Mouse (Mus musculus) hindbrain, embryonic 11.5 days (tissue): ENCODE measurements at regions not wholly inside any gene's neighbourhood (a gene's known extent, or its start where the extent isn't known, plus 50 kb on each side); places are given as distances from the start of the nearest gene placed in this dataset.
A peak's percentile ranks its signal among the peaks of the same experiment; 100 is the strongest.
"Not testable (repeated sequence)": the region's sequence is repeated elsewhere in the genome, so short reads cannot be mapped to it uniquely, and the experiment has no call there.

Source experiments
- ATAC-seq: fragments of 200-750 bp; cut with Nextera tagmentation; 2 replicates; pipeline ENCODE4 v1.8.0; 2017; ENCODE audit warnings: mild to moderate bottlenecking, moderate TSS enrichment, moderate library complexity; ENCODE audit not compliant: low FRiP score
- DNase-seq: peaks from one replicate; pipeline ENCODE4 v3.0.0-alpha.2; 2015; ENCODE audit warnings: low spot score
- H3K27ac ChIP-seq: fragments of 300-500 bp; sonication (generic); 2 replicates; pipeline ENCODE4 v1.5.1; 2014; ENCODE audit warnings: mild to moderate bottlenecking, low read depth, low read length
- H3K27me3 ChIP-seq: fragments of 300-500 bp; sonication (generic); 2 replicates; pipeline ENCODE4 v1.6.1; 2014; ENCODE audit warnings: mild to moderate bottlenecking, low read length, moderate library complexity, mixed read lengths; ENCODE audit not compliant: control insufficient read depth, insufficient read depth
- H3K36me3 ChIP-seq: fragments of 300-500 bp; sonication (generic); 2 replicates; pipeline ENCODE4 v1.6.1; 2014; ENCODE audit warnings: mild to moderate bottlenecking, low read length, moderate library complexity, mixed read lengths; ENCODE audit not compliant: control insufficient read depth, insufficient read depth
- H3K4me1 ChIP-seq: fragments of 300-500 bp; sonication (generic); replicated peaks from 2 replicates; pipeline ENCODE4 v1.6.1; 2014; ENCODE audit warnings: low read length, mixed read lengths; ENCODE audit not compliant: control insufficient read depth, insufficient read depth
- H3K4me2 ChIP-seq: fragments of 300-500 bp; sonication (generic); replicated peaks from 2 replicates; pipeline ENCODE4 v1.6.1; 2014; ENCODE audit warnings: mild to moderate bottlenecking, low read depth, low read length
- H3K4me3 ChIP-seq: fragments of 300-500 bp; sonication (generic); 2 replicates; pipeline ENCODE4 v1.5.1; 2014; ENCODE audit warnings: low read depth, low read length
- H3K9ac ChIP-seq: fragments of 300-500 bp; sonication (generic); 2 replicates; pipeline ENCODE4 v1.6.1; 2014; ENCODE audit warnings: low read depth, low read length
- H3K9me3 ChIP-seq: fragments of 300-500 bp; sonication (generic); 2 replicates; pipeline ENCODE4 v1.6.1; 2016; ENCODE audit warnings: low read length; ENCODE audit not compliant: control insufficient read depth
- WGBS: fragments of 180-500 bp; shearing (Covaris S2); extraction: QIAGEN DNeasy Blood & Tissue Kit; methylation state at CpG from one replicate; pipeline ENCODE4 v1.1.7; 2014; 5-methylcytosine and 5-hydroxymethylcytosine counted together

DNA sequence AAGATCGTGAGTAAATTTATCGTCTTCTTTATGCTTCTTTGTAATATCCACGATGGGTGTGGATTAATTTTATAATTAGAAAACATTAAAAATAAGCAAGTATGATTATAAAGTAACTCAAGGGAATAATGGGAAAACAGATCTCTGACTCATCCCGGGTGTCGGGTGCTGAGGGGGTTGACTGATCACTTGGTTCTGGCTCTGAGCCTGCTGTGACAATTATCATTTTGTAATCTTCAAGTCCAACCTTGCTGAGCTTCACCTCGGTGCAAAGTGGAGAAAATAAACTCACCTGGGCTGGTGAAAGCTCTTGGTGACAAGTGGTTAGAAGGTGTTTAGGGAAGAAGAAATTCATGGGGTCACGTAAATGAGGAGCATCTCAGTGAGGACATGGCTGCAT is 390.6 kb upstream of the Cdh5 start:
- not testable (repeated sequence) for H3K4me2 ChIP-seq, ATAC-seq, H3K4me3 ChIP-seq, H3K9me3 ChIP-seq, H3K9ac ChIP-seq, DNase-seq, H3K27ac ChIP-seq, H3K4me1 ChIP-seq, H3K27me3 ChIP-seq, H3K36me3 ChIP-seq
- WGBS: 89% methylated on average over 7 of the region's 7 CpGs

DNA sequence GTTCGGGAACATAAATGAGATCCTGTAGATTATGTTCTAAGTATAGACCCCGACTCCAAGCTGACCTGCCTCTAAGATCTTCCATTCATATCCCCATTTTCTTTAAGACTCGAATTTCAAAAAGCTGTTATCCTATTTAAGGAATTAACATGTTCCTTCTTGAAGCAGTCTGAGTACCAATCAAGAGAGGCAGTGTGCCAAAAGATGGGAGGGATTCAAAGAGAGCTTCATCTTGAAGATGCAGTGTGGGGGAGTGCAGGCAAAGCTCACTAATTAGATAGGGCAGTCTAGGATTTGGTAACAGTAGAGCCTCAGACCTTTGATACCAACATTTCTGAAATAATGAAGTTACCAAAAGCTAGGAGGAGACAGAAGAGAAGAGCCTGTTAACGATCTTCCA is 383.7 kb upstream of the Cdh5 start:
- no peak for DNase-seq
- no peaks in the 10 kb centered on the region for H3K27me3 ChIP-seq
- 0 out of 2 replicates have a peak, but pooled peaks cover 2% of the 10 kb centered on the region for H3K9me3 ChIP-seq
- no peak overlapping the region for H3K4me3 ChIP-seq
- no peaks in the 10 kb centered on the region for H3K36me3 ChIP-seq
- no peak overlapping the region for H3K27ac ChIP-seq
- WGBS: 86% methylated on average over 4 of the region's 4 CpGs
- no peak overlapping the region for H3K9ac ChIP-seq
- H3K4me1 ChIP-seq: no peaks in the 10 kb centered on the region
- no peak for ATAC-seq
- no peak overlapping the region for H3K4me2 ChIP-seq

DNA sequence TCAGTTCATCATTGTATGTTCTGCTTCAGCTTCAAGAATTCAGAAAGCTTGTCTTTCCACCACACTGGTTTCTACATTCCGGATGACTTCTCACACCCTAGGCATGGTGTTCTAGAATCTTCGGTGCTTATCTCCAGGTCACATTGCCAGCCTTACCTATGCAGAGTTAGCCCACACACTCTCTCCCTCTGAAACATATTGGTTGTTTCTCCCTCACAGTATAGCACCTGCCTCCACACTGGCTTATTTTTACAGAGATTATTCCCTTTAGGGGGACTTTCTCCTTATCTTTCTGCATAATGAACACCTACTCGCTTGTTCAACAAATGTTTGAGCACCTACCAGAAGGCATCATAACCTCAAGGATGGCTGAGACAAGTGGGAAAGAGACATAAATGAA is 368.0 kb upstream of the Cdh5 start:
- no peak for ATAC-seq
- no peak overlapping the region for H3K27ac ChIP-seq
- DNase-seq: no peak
- H3K4me1 ChIP-seq: no peaks in the 10 kb centered on the region
- no peaks in the 10 kb centered on the region for H3K27me3 ChIP-seq
- H3K4me3 ChIP-seq: no peak overlapping the region
- 88% methylated on average over 3 of the region's 3 CpGs for WGBS
- H3K4me2 ChIP-seq: no peak overlapping the region
- H3K9me3 ChIP-seq: no peaks in the 10 kb centered on the region
- H3K36me3 ChIP-seq: no peaks in the 10 kb centered on the region
- H3K9ac ChIP-seq: no peak overlapping the region

DNA sequence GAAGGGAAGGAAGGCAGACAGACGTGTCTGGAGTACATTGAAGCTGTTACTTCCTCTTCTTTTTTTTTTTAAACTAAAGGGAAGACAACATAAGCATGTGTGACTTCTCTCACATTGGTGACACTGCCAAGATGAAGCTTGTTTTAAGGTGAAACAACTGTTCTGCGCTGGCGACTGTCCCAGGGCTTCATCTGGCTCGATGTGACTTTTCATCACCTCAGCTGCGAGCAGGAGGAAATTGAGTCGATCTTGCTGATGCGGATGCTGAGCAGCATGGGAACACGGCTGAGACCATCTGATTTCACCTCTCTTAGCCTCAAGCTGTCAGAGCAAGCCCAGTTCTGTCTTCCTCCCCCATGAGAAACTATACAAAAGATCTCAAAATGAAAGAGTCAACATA is 363.1 kb upstream of the Cdh5 start:
- H3K9me3 ChIP-seq: no peaks in the 10 kb centered on the region
- no peaks in the 10 kb centered on the region for H3K27me3 ChIP-seq
- no peak overlapping the region for H3K4me2 ChIP-seq
- H3K9ac ChIP-seq: no peak overlapping the region
- H3K4me1 ChIP-seq: no peaks in the 10 kb centered on the region
- no peaks in the 10 kb centered on the region for H3K36me3 ChIP-seq
- no peak overlapping the region for H3K4me3 ChIP-seq
- DNase-seq: no peak
- no peak overlapping the region for H3K27ac ChIP-seq
- no peak for ATAC-seq
- 75% methylated on average over 8 of the region's 8 CpGs for WGBS

DNA sequence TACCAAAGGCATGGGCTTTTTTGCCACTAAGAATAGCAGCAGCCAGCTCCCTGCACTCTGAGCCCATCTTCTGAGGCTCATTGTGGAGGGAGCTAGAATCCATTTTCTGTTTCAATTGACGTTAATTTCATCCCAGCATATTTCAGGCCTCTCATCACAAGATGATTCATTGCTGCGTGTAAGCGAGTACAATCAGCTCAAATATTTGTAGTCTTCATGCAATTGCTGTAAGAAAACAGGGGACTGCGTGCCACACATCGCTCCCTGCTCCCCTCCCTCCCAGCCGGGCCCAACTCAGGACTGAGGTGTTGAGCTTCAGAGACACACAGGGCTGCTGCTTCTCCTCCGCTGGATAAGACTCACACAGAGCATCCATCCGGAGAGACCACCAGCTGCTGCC is 360.0 kb upstream of the Cdh5 start:
- H3K36me3 ChIP-seq: no peaks in the 10 kb centered on the region
- DNase-seq (no peak), ATAC-seq (no peak)
- 82% methylated on average over 8 of the region's 8 CpGs for WGBS
- H3K4me3 ChIP-seq: no peak overlapping the region
- no peaks in the 10 kb centered on the region for H3K9me3 ChIP-seq
- no peaks in the 10 kb centered on the region for H3K4me1 ChIP-seq
- H3K4me2 ChIP-seq: no peak overlapping the region
- H3K27ac ChIP-seq: no peak overlapping the region
- no peaks in the 10 kb centered on the region for H3K27me3 ChIP-seq
- H3K9ac ChIP-seq: no peak overlapping the region

DNA sequence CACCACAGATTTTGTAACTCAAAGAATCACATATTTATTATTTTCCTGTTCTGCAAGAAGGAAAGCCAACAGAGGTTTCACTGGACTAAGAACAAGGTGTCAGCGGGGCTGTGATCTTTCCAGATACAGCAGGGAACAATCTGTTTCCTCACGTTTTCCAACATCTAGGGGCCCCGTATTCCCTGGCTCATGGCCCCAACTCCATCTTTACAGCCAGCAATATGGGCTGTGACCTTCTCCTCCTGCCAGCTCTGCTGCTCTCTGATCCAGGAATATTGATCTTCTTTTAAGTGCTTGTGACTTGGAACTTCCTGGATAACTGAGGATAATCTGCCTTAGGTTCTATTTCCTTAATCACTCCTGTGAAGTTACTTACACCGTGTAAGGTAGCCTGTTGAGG is 352.7 kb upstream of the Cdh5 start:
- Histone ChIP-seq H3K9me3 (no peaks in the 10 kb centered on the region), H3K4me2 (no peak overlapping the region), H3K27me3 (no peaks in the 10 kb centered on the region), H3K9ac (no peak overlapping the region), H3K4me1 (no peaks in the 10 kb centered on the region), H3K27ac (no peak overlapping the region), H3K36me3 (no peaks in the 10 kb centered on the region), H3K4me3 (no peak overlapping the region)
- DNase-seq (no peak), ATAC-seq (no peak)
- WGBS: 90% methylated on average over 4 of the region's 4 CpGs

DNA sequence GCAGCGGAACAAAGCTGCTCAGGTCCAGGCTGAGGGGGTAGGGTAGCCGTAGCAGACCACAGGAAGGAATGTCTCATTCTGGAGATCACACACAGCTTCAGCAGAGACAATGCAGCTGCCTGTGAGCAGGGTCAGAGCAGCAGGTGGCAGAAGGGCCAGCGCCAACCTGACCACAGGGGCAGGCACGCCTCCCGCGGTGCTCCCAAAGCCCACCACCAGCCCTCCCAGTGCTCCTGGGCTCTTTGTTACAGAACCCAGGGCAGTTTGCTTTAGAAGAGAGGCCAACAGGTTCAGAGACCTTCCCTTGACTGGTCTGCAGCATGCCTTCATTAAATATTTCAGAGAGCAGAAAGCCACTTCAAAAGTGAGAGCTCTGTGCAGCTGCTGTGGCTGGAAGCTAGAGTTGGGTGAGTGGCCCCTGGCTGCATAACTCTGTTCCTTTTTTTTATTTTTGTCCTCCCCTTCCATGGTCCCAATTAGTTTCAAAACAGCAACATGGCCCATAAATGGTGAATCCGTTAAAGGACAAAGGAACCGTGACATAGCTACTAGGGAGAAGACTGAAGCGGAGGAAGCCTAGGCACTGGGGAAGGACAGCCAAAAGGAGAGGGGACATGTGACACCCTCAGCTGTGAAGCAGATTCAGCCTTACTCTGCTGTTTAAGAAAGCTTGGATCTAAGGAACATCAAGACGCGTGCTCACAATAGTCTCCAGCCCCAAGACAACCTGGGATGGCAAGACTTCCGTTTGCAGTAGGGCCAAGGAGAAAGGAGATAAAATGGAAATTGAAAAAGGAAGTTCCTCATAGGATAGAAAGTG is 350.9 kb upstream of the Cdh5 start:
- ATAC-seq: 0 out of 2 replicates have a peak, but pooled peaks have one; percentile 30
- 39% methylated on average over 12 of the region's 12 CpGs for WGBS
- DNase-seq: peak; percentile 7

DNA sequence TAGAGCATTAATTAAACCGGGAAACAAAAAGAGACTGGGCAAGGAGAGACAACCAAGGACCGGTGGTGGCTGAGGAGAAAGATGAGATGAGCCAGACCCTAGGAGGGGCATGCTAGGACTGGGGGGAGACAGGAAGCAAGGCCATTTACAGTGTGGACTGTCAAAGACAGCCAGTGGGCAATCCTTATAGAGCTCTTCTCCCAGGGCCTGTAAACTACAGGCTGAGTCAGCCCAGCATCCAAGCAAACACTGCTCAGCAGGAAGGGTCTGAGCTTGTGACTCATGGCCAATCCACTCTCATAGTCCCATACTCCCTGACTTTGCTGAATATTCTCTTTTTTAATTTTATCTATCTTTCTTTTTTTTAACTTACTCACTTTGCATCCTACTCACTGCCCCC is 350.3 kb upstream of the Cdh5 start:
- Histone ChIP-seq H3K4me3 (no peak overlapping the region), H3K9me3 (no peaks in the 10 kb centered on the region), H3K27me3 (no peaks in the 10 kb centered on the region), H3K4me1 (no peaks in the 10 kb centered on the region), H3K4me2 (no peak overlapping the region), H3K9ac (no peak overlapping the region), H3K27ac (no peak overlapping the region), H3K36me3 (no peaks in the 10 kb centered on the region)
- DNase-seq (no peak), ATAC-seq (no peak)
- 84% methylated on average over 2 of the region's 2 CpGs for WGBS

More for the DNA sequence above, 350.9 kb upstream of the Cdh5 start:
- Histone ChIP-seq H3K4me1 (no peaks in the 10 kb centered on the region), H3K4me3 (no peak overlapping the region), H3K9ac (no peak overlapping the region), H3K9me3 (no peaks in the 10 kb centered on the region), H3K36me3 (no peaks in the 10 kb centered on the region), H3K4me2 (no peak overlapping the region), H3K27ac (no peak overlapping the region), H3K27me3 (no peaks in the 10 kb centered on the region)

DNA sequence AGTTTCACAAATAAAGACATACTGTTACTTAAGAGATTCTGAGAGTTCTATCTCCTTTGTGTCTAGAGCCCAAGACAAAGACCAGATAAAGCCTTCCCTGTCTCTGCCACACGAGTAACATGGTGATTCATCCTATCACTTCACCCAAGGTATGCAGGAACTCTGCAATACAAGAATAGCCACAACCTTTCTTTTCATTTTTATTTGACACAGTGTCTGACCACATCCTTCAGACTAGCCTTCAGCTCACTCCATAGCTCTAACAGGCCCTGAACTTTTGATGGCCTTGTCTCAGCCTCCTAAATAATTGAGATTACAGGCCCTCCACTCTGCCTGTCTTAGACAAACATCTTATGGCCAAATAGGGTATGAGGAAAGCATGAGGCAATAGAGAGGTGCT is 337.6 kb upstream of the Cdh5 start:
- Histone ChIP-seq H3K27me3 (no peaks in the 10 kb centered on the region), H3K27ac (no peak overlapping the region), H3K4me3 (no peak overlapping the region), H3K9ac (no peak overlapping the region), H3K36me3 (no peaks in the 10 kb centered on the region), H3K9me3 (no peaks in the 10 kb centered on the region), H3K4me2 (no peak overlapping the region), H3K4me1 (no peaks in the 10 kb centered on the region)
- 84% methylated on average over 1 of the region's 1 CpGs for WGBS
- ATAC-seq: no peak
- DNase-seq: no peak
